Mouse (Mus musculus) intestine, embryonic 15.5 days (tissue): ENCODE measurements around the gene Ptpn18. TPM values are rescaled to one million over a fixed set of nuclear protein-coding genes. Genes with fewer than 3 reads are reported as not detected.

Source experiments
- polyA plus RNA-seq: library from polyadenylated mRNA; unstranded; fragments of >200 nt; fragmentation: Nextera tagmentation; extraction: Ambion mirVana; gene quantifications from 2 replicates; pipeline ENCODE4 v1.2.1, GENCODE M21; 2015

The Ptpn18 gene
- polyA plus RNA-seq, 1 experiment from 2014 or later = 22.9 TPM

Other genes starting within 250 kb of the Ptpn18 start
- 60.9 and 61.9 TPM in 2 replicates for gene Ccdc115, start 20.1 kb upstream of the Ptpn18 start, polyA plus RNA-seq
- gene Imp4, start 19.9 kb upstream of the Ptpn18 start, polyA plus RNA-seq = 109 and 113 TPM in 2 replicates
- not detected in 2 replicates for gene Prss39, start 38.6 kb downstream of the Ptpn18 start, polyA plus RNA-seq
- not detected in 2 replicates for gene Cfc1, start 75.9 kb downstream of the Ptpn18 start, polyA plus RNA-seq
- not detected in 2 replicates for gene Prss40, start 101.2 kb downstream of the Ptpn18 start, polyA plus RNA-seq
- gene Amer3, start 119.9 kb downstream of the Ptpn18 start, polyA plus RNA-seq = 0.68 and 0.92 TPM in 2 replicates